Mouse (Mus musculus): Measurements from ENCODE around the gene Wdr44. TPM values are rescaled to one million over a fixed set of nuclear protein-coding genes. Genes with fewer than 3 reads are reported as not detected.
"Not testable (repeated sequence)": the region's sequence is repeated elsewhere in the genome, so short reads cannot be mapped to it uniquely, and the experiment has no call there.

Gene Wdr44
- polyA plus RNA-seq, 1 experiment: not detected

DNA sequence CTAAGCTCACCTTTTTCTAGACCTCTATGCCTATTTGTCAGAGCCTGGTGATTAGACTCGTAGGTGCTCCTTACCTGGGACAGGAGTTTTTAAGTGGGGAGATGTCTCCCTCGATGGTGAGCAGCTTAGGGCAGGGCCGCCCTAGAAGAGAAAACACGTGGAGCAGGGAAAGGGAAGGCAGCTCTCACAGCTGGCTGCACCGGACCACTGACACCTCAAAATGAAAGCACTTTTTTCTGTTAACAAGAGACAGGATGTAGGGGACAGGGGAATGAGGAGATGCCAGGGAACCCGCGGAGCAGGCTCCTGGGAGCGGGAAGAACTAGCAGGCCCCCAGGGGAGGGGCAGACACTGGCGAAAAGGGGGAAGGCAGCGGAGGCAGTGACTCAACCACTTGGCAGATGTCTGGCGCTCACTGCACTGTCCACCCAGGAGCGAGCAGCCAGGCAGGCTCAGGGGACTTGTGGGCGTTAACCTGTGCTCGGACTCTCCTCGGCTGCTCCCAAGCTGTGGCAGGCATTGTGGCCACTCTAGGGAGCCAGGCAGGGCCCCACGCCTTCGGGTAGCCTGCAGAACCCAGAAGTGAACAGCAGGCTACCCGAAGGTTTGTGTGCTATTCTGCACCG lies 130.7 kb downstream of the Wdr44 start:
- WGBS: 66% methylated on average over 19 of the region's 19 CpGs
- TF ChIP-seq POLR2A (IDR thresholded peaks at IDR 0.05; ENCODE audit: insufficient read depth, low read depth, low read length): no peak
- TF ChIP-seq CTCF (IDR thresholded peaks at IDR 0.05; ENCODE audit: insufficient read depth, low read depth, low read length): no peak

DNA sequence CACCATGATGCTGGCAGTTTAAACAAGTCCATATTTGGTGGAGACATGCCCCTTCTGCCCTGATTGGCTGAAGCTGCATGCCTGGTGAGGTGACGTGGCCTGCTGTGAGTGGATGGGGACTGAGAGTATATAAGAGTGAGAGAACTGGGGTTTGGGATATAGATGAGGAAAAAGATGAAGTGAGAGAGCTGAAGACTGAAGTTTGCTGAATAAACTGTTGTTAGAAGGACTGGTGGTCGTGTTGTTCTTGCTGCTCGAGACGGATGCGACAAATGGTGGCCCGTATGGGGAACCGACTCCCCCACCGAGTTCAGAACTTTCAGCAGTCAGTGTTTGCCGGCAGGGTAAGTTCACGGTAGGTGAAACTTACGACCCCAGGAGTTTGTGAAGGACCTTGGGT lies 140.9 kb downstream of the Wdr44 start:
- H3K4me1 ChIP-seq (ENCODE audit: control insufficient read depth, insufficient read depth, low read length); H3K27ac ChIP-seq (ENCODE audit: insufficient read depth, low read depth, low read length); H3K4me3 ChIP-seq (ENCODE audit: insufficient read depth, low read depth, low read length): not testable (repeated sequence)
- WGBS: 93% methylated on average over 11 of the region's 11 CpGs

More for the DNA sequence above, 130.7 kb downstream of the Wdr44 start:
- Histone ChIP-seq H3K4me1 (ENCODE audit: control insufficient read depth, insufficient read depth, low read length) (no peaks in the 10 kb centered on the region), H3K27ac (ENCODE audit: insufficient read depth, low read depth, low read length) (no peak overlapping the region), H3K4me3 (ENCODE audit: insufficient read depth, low read depth, low read length) (no peak overlapping the region)

DNA sequence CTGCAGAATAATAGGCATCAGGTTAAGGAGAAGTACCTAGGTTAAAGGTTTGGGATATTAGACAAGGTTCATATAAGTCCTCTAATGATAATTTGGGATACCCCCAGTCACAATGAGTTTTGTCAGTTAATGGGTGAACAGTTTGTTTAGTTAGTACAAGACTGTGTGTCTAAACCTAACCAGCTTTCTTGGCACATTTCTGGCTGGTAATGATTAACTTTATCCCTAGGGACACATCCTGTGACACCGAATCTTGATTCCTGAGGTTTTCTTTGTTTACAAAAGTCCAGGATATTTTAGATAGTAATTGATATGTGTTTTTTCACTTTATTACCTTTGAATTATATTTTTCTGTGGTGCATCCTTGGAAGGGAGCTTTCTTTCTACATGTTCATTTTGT lies 148.1 kb downstream of the Wdr44 start:
- Histone ChIP-seq H3K4me1 (ENCODE audit: control insufficient read depth, insufficient read depth, low read length) (no peaks in the 10 kb centered on the region), H3K4me3 (ENCODE audit: insufficient read depth, low read depth, low read length) (no peak overlapping the region), H3K27ac (ENCODE audit: insufficient read depth, low read depth, low read length) (no peak overlapping the region)
- TF ChIP-seq POLR2A (IDR thresholded peaks at IDR 0.05; ENCODE audit: insufficient read depth, low read depth, low read length) (no peak), CTCF (IDR thresholded peaks at IDR 0.05; ENCODE audit: insufficient read depth, low read depth, low read length) (no peak)
- WGBS: 89% methylated on average over 1 of the region's 1 CpGs

Other genes starting within 250 kb of the Wdr44 start
- not detected in 2 replicates for gene Gm4907, start 189.5 kb downstream of the Wdr44 start, polyA plus RNA-seq (2012; ENCODE audit: insufficient read depth, insufficient read length, low replicate concordance, missing spikeins)